Mouse (Mus musculus) midbrain, embryonic 14.5 days (tissue): ENCODE measurements around the gene Rtl5. TPM values are rescaled to one million over a fixed set of nuclear protein-coding genes. Genes with fewer than 3 reads are reported as not detected.
A peak's percentile ranks its signal among the peaks of the same experiment; 100 is the strongest.

ENCODE experiments used
- ATAC-seq: fragments of 200-750 bp; cut with Nextera tagmentation; 2 replicates; pipeline ENCODE4 v1.8.0; 2017; ENCODE audit warnings: moderate number of reproducible peaks, moderate library complexity; ENCODE audit not compliant: low FRiP score, low TSS enrichment
- DNase-seq: peaks from one replicate; pipeline ENCODE4 v3.0.0-alpha.2; 2015
- H3K27ac ChIP-seq: fragments of 300-500 bp; sonication (generic); replicated peaks from 2 replicates; pipeline ENCODE4 v1.5.1; 2014; ENCODE audit warnings: mild to moderate bottlenecking, low read depth, low read length, moderate library complexity
- H3K27me3 ChIP-seq: fragments of 300-500 bp; sonication (generic); 2 replicates; pipeline ENCODE4 v1.6.1; 2014; ENCODE audit warnings: low read length, control low read depth, mixed read lengths; ENCODE audit not compliant: control insufficient read depth, insufficient read depth
- H3K36me3 ChIP-seq: fragments of 300-500 bp; sonication (generic); 2 replicates; pipeline ENCODE4 v1.6.1; 2014; ENCODE audit warnings: low read length, control low read depth; ENCODE audit not compliant: control insufficient read depth, insufficient read depth
- H3K4me1 ChIP-seq: fragments of 300-500 bp; sonication (generic); 2 replicates; pipeline ENCODE4 v1.6.1; 2014; ENCODE audit warnings: mild to moderate bottlenecking, antibody characterized with exemption, low read length, control low read depth; ENCODE audit not compliant: control insufficient read depth, insufficient read depth
- H3K4me2 ChIP-seq: fragments of 300-500 bp; sonication (generic); 2 replicates; pipeline ENCODE4 v1.6.1; 2014; ENCODE audit warnings: mild to moderate bottlenecking, low read length, moderate library complexity
- H3K4me3 ChIP-seq: fragments of 300-500 bp; sonication (generic); replicated peaks from 2 replicates; pipeline ENCODE4 v1.5.1; 2014; ENCODE audit warnings: low read depth, low read length
- H3K9ac ChIP-seq: fragments of 300-500 bp; sonication (generic); replicated peaks from 2 replicates; pipeline ENCODE4 v1.6.1; 2014; ENCODE audit warnings: mild to moderate bottlenecking, low read length, moderate library complexity
- H3K9me3 ChIP-seq: fragments of 300-500 bp; sonication (generic); 2 replicates; pipeline ENCODE4 v1.6.1; 2016; ENCODE audit warnings: low read length, control low read depth, mixed read lengths; ENCODE audit not compliant: control insufficient read depth
- WGBS: fragments of 180-500 bp; shearing (Covaris S2); extraction: QIAGEN DNeasy Blood & Tissue Kit; methylation state at CpG from one replicate; pipeline ENCODE4 v1.1.7; 2014; 5-methylcytosine and 5-hydroxymethylcytosine counted together
- polyA plus RNA-seq: library from polyadenylated mRNA; unstranded; fragments of >200 nt; fragmentation: Nextera tagmentation; extraction: Ambion mirVana; gene quantifications from 2 replicates; pipeline ENCODE4 v1.2.1, GENCODE M21; 2014

The Rtl5 gene
- polyA plus RNA-seq, 1 experiment from 2014 or later: 4.9 TPM

GRCm38 (mm10) chrX:102035671-102036070 lies 35.4 kb downstream of the Rtl5 start:
- 52% methylated on average over 3 of the region's 3 CpGs for WGBS
- Histone ChIP-seq H3K9me3 (no peaks in the 10 kb centered on the region), H3K4me1 (peaks cover 4% of the 10 kb centered on the region; the same call in 1 of the 2 replicates), H3K9ac (no peak overlapping the region), H3K4me3 (no peak overlapping the region), H3K27me3 (no peaks in the 10 kb centered on the region), H3K27ac (no peak overlapping the region), H3K36me3 (no peaks in the 10 kb centered on the region), H3K4me2 (no peak overlapping the region)
- ATAC-seq (no peak), DNase-seq (no peak)

GRCm38 (mm10) chrX:102033566-102033965 lies 37.5 kb downstream of the Rtl5 start:
- H3K4me1 ChIP-seq: peaks cover 4% of the 10 kb centered on the region; the same call in 1 of the 2 replicates
- 78% methylated on average over 2 of the region's 2 CpGs for WGBS
- H3K9me3 ChIP-seq: no peaks in the 10 kb centered on the region
- no peak overlapping the region for H3K27ac ChIP-seq
- no peaks in the 10 kb centered on the region for H3K27me3 ChIP-seq
- no peak for DNase-seq
- no peak for ATAC-seq
- H3K36me3 ChIP-seq: no peaks in the 10 kb centered on the region
- no peak overlapping the region for H3K4me2 ChIP-seq
- H3K4me3 ChIP-seq: no peak overlapping the region
- no peak overlapping the region for H3K9ac ChIP-seq

DNA sequence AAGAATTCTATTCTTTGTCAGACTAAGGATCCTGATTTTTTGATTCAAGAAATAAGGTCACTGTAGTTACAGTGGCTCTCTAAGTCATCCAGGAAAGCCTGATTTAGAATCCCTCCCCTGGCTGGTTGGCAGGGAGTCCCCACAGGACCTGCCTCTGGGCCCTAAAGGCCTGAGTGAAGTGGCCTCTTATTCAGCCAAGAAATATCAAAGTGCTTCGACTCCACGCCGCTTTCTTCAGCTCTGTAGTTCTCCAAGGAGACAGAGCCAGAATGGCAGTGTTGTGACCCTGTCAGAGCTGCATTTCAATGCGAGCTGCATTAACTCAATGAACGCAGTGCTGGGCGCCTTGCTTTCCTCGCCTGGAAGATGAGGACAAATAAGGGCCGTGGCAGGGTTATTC lies 38.7 kb downstream of the Rtl5 start:
- Histone ChIP-seq H3K27ac (no peak overlapping the region), H3K36me3 (no peaks in the 10 kb centered on the region), H3K4me2 (no peak overlapping the region), H3K9ac (no peak overlapping the region), H3K27me3 (no peaks in the 10 kb centered on the region), H3K4me1 (peaks cover 4% of the 10 kb centered on the region; the same call in 1 of the 2 replicates), H3K9me3 (no peaks in the 10 kb centered on the region), H3K4me3 (no peak overlapping the region)
- ATAC-seq (no peak), DNase-seq (peak; percentile 19)
- 54% methylated on average over 8 of the region's 8 CpGs for WGBS

DNA sequence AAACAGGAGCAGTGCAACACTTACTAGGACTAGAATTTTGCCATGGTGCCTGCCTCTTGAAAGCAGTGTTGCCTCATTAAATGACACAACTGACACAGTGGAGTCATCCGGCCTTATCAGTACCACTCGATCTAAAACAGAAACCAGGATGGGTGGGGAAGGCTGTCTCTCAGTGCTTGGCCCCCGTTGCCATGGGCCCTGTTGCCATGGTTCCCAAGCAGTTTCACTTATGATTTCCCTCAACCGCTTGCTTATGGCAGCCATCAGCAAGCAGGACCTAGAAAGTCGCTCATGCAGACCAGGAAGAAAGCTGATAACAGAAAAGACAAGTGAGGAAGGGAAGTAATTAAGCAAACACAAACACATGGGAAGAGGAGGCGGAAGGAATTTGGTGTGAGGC lies 39.3 kb downstream of the Rtl5 start:
- Histone ChIP-seq H3K4me3 (no peak overlapping the region), H3K27ac (no peak overlapping the region), H3K9ac (no peak overlapping the region), H3K27me3 (no peaks in the 10 kb centered on the region), H3K9me3 (no peaks in the 10 kb centered on the region), H3K4me2 (no peak overlapping the region), H3K4me1 (peaks cover 4% of the 10 kb centered on the region; the same call in 1 of the 2 replicates), H3K36me3 (no peaks in the 10 kb centered on the region)
- 48% methylated on average over 6 of the region's 6 CpGs for WGBS
- ATAC-seq: no peak
- DNase-seq: peak; percentile 27

DNA sequence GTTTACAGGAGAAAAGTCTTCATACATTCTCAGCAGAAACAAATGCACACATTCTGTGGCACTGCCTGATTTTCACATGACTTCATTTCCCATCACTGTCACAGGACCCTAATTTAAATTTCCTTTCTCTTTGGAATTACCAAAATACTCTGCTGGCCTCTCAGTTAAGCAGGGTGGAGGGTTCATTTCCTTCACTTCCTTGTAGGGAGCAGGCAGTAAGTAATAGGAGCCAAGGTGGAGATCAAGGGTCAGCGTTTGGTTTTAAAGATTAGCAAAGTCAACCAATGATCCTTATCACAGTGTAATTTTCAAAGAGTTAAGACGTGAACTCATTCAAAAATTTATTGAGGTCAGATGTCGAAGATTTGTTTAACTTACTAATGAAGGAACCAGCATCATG lies 46.1 kb downstream of the Rtl5 start:
- Histone ChIP-seq H3K4me2 (no peak overlapping the region), H3K9ac (no peak overlapping the region), H3K27me3 (0 out of 2 replicates have a peak, but pooled peaks cover 3% of the 10 kb centered on the region), H3K9me3 (no peaks in the 10 kb centered on the region), H3K36me3 (no peaks in the 10 kb centered on the region), H3K4me1 (no peaks in the 10 kb centered on the region), H3K4me3 (no peak overlapping the region), H3K27ac (no peak overlapping the region)
- ATAC-seq (no peak), DNase-seq (no peak)
- WGBS: 74% methylated on average over 3 of the region's 3 CpGs

DNA sequence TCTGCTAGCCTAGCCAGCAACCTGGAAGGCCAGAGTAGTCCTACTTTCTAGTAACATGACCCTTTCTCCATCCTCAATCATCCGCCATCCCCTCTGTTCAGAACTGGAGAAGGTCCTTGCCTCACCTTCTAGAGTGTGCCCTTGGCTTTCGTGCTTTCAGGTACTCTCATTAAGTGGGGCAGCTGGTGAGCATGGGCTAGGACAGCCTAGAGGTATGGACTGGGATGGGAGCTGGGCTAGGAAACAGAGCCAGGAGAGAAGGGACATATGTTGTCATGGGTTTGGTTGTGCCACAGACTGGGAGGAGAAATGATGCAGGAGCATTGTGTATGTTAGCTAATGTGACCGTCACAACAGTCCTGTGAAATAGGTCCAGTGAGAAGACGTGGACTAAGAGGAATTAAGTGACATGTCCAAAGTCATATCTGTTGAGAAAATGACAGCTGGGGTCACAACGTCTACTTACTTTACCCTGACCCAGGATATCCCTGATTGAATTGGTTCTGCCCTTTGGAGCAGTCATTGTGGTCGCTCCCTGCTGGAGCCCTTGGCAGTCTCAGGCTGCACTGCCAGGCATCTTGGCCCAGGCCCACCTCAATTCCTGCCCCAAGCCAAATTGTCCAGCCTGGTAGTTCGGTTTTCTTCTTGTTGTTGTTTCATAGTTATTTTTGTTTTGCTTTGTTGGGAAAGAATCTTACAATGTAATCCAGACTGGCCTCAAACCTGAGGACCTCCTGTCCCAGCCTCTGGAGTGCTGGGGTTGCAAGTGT lies 51.4 kb downstream of the Rtl5 start:
- no peaks in the 10 kb centered on the region for H3K36me3 ChIP-seq
- 0 out of 2 replicates have a peak, but pooled peaks cover 3% of the 10 kb centered on the region for H3K27me3 ChIP-seq
- H3K9me3 ChIP-seq: no peaks in the 10 kb centered on the region
- H3K4me1 ChIP-seq: no peaks in the 10 kb centered on the region
- H3K9ac ChIP-seq: no peak overlapping the region
- no peak overlapping the region for H3K27ac ChIP-seq
- H3K4me3 ChIP-seq: no peak overlapping the region
- no peak for ATAC-seq
- no peak overlapping the region for H3K4me2 ChIP-seq
- 83% methylated on average over 7 of the region's 7 CpGs for WGBS
- no peak for DNase-seq

DNA sequence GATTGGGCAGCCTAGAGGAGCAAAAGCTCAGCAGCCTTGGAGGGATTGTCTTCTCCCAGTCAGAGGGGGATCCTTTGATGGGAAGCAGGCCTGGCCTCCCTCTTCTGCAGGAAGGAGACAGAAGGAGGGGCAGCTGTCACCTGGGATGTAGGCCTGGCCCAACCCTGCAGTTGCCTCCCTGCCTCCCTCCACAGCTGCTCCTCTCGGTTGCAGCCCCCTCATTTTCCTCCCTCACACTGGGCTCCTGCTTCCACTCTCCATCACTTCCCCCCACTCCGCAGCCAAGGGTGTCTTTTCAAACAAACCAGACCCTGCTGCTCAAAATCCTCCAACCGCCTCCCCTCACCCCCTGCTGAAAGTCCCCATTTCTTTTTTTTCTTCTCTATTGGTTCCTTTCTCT lies 52.2 kb downstream of the Rtl5 start:
- H3K4me1 ChIP-seq: no peaks in the 10 kb centered on the region
- 0 out of 2 replicates have a peak, but pooled peaks cover 3% of the 10 kb centered on the region for H3K27me3 ChIP-seq
- H3K9me3 ChIP-seq: no peaks in the 10 kb centered on the region
- no peak overlapping the region for H3K9ac ChIP-seq
- DNase-seq: no peak
- no peak for ATAC-seq
- no peak overlapping the region for H3K4me2 ChIP-seq
- H3K27ac ChIP-seq: no peak overlapping the region
- no peaks in the 10 kb centered on the region for H3K36me3 ChIP-seq
- 43% methylated on average over 3 of the region's 3 CpGs for WGBS
- no peak overlapping the region for H3K4me3 ChIP-seq

DNA sequence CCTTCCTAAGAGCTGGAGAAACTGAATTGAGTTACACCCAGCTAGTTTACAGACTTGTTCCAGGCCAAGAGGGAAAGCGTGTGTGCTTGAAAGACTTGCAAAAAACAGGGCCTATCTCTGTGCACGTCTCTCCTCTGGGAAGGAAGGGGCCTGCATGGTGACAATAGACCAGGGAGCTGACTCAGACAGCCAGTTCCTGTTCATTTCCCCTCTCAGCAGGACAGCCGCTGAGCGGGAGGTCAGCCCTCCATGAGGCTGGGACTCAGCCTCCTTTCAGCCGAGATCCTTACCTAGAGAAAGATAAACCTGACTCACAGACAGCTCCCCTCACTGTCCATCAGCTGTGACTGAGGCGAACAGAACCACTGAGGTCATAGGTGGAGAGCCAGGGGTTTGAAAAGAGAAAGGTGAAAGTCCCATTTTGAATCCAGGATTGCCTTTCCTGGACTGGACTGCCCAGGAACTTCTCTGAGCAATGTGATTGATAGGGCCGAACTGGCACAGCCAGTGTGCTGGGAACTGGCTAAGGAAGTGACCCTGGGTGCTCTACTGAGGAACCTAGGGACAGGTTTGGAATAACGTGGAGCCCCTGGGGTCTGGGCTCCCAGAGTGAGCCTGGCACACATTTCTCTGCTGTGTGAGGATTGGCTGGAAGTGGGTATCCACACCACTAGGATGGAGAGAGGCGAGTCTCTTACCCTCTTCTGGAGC lies 53.7 kb downstream of the Rtl5 start:
- WGBS: 44% methylated on average over 9 of the region's 9 CpGs

More for the DNA sequence above, 53.7 kb downstream of the Rtl5 start:
- DNase-seq: no peak
- Histone ChIP-seq H3K9me3 (no peaks in the 10 kb centered on the region), H3K27me3 (no peaks in the 10 kb centered on the region), H3K36me3 (no peaks in the 10 kb centered on the region), H3K9ac (no peak overlapping the region), H3K4me2 (no peak overlapping the region), H3K27ac (no peak overlapping the region), H3K4me3 (no peak overlapping the region), H3K4me1 (no peaks in the 10 kb centered on the region)
- ATAC-seq: no peak
